Mouse (Mus musculus): ENCODE data around the gene S100a10.
"Not testable (repeated sequence)": the region's sequence is repeated elsewhere in the genome, so short reads cannot be mapped to it uniquely, and the experiment has no call there.

S100a10 gene

GRCm38 (mm10) chr3:93554981-93555877, at the start of gene S100a10:
Gene S100a10 (plus strand): TSS chr3:93555080.
- DNase-seq (ENCODE audit: low spot score) = peak; percentile 46

DNA sequence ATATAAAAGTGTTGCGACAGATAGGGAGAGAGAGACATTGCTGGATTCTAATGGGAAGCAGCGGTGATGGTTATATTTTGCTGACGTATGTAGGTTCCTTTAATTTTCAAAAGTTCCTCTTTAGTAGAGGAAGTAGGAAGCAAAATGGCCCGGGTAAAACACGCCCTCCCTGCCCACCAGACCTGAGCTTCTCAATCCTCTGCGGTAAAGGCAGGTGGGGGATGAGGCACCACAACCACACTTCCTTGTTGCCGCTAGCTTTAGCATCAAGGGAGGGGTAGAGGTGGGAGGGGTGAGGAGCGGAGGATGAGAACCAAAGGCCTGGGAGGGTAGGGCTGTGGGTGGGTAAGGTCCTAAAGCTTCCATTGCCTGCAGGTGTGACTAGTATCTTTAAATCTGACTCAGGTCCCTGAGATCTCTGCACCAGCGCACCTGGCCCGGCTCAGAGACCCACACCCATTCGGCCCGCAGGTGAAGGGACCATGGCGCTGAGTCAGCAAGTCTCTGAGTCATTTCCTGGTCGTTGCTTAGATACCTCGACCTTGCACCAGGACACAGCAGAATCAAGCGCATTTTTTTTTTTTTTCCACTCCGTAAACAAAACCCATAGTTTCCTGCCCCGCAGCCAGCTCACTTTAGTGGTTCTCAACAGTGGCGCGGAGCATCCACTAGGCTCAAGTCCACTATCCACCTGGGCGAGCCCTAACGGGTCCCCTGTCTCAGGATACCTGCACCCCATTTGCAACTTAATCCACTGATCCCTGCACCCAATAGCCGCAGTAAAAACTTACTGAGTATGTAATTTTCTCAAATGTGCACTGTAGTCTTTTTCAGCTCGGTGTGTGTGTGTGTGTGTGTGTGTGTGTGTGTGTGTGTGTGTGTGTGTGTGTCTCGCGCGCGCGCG, 48.7 kb upstream of the S100a10 start:
- no peak for DNase-seq (ENCODE audit: low spot score)

DNA sequence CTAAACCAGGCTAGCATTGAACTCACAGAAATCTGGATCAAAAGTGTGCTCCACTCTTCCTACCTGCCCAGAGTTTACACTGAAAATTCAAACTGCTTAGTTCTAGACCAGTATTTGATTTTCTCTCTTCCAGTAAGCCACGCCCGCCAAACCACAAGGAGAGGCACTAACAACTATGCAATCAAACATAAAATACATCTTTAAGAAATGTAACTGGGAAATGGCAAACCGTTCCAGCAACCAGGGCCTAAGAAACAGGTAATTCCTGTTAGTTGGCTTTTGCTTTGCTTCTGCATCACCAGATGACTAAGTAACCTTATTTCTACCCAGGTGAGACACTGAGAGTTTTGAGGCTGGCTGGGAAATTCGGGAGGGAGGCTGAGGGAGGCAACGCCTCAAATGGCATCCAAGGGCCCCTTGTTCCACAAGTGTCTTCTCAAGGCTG, 48.0 kb upstream of the S100a10 start:
- no peak for DNase-seq (ENCODE audit: low spot score)

- DNase-seq (ENCODE audit: low spot score) = no peak
Measured at GRCm38 (mm10) chr3:93509301-93509700, 45.6 kb upstream of the S100a10 start.

DNA sequence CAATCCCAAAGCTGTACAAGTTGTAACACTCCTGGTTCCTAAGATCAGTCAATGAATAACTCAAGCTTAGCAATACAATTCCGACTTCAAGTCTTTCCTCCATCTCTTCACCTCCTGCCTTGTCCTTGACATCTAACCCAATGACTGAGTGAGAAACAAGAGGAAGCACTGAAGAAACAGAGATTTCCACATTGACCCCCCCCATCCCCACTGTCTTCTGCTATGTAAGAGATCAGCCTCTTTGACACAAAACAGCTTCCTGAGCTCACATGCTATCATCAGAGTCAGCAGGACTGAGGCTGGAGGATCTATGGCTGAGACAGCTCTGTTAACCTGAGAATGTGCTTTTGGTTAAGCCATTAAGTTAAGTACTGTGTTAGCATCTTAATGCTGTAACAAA, 43.8 kb upstream of the S100a10 start:
- no peak for DNase-seq (ENCODE audit: low spot score)

GRCm38 (mm10) chr3:93511801-93512200, 43.1 kb upstream of the S100a10 start:
- no peak for DNase-seq (ENCODE audit: low spot score)

DNA sequence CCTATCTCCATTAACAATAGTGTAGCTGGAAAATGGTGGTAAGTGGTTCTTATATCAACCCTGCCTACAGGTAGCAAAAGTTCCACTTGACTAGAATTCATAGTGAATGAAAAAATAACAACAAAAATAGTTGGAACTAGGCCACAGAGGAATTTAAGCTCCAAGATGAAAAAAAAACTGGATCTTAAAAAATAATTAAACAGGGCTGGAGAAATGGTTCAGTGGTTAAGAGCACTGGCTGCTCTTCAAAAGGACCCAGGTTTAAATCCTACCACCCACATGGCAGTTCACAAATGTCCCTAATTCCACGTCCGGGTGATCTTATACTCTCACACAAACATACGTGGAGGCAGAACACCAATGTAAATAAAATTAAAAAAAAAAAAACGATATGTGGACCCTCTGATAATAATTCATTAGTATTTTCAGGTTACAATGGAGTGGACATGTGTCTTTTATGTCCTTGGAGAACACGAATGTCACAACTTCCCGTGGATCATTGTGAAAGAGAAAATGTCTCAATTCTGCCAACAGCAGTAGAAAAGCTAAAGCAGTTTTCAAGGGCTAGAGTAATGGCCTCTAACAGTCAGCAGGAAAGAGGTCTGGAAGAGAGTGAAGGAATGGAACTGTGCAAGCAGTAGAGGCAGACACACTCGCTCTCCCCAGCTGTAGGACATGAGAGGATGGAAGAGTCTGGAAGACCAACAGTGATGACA, 42.3 kb upstream of the S100a10 start:
- no peak for DNase-seq (ENCODE audit: low spot score)

DNA sequence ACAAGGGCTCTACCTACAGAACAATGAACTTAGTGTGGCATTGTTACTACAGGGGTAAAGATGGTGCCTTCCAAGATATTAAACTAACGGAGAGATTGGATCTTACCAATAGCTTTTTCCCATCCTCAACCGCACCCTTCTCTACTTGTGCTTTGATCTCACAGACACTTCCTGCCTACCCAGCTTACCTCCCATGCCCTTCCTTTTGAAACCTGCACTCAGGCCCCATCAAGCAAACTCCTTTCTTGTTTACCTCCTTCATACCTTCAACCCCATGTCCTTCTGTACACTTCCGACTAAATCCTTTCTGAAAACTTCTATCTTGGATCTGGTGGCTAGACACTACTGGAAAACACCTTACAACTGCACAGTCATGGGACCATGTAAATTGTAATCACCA, 40.3 kb upstream of the S100a10 start:
- DNase-seq (ENCODE audit: low spot score) = no peak

- no peak for DNase-seq (ENCODE audit: low spot score)
Measured at GRCm38 (mm10) chr3:93517343-93517742, 37.5 kb upstream of the S100a10 start.

DNA sequence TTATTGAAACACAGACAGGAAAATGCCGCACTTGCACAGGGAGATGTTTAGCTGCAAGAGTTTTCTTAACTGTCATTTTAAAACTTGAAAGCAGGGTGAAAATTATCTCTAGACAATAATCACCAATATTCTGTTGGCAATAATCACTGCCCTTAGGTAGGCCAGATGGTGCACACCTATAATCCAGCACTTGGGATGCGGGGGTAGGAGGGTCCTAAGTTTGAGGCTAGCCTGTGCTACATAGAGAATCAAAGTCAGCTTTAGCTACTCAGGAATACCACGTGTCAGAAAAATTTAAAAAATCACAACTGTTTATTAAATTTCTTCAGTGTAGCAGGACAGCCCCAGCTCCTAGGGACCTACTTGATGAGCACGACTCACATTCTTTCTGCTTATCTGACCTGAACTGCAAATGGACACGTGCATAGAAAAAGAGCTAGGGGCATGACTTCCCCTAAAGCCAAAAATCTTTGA, 35.0 kb upstream of the S100a10 start:
- DNase-seq (ENCODE audit: low spot score) = no peak

DNA sequence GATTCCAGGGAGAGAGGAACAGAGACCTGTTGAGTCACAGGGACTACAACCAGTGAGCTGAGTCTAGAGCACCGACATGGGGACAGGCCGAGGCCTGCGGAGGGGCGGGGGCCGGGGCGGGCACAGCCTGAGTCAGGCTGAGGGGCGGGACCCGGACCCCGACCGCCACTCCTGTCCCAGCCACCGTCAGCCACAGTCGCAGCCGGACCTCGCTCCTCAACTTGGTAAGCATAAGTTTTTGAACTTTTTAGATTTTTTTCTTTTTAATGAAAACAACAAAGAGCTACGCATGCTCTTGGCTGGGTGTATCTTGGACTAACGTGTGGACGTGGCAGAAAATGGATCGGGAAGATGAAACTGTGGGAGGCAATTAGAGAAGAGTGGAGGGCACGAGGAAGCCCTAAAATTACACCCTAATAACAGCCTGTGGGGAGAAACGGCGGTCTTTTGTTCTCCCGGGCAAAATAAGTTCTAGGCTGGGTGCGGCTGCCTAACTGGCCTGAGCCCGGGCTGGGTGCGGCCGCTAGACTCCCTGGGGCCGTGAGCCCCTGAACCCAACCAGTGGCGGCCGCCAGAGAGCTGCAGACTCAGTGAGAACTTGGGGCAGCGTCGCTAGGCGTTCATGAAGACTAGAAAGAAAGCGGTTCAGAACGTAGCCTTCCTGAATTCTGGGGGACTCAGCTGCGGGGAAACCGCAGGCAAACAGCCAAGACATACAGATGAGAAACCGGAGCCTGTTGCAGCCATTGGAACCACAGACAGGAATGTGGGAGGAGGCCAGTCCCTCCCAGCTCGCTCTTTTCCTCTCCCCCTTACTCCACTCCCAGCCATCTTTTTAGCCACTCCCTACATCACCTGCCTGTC, 34.3 kb upstream of the S100a10 start, which contains the start of gene S100a11:
Gene S100a11, plus strand, starts transcription at position 159 of the 864 bp plus-strand sequence.
- peak; percentile 42 for DNase-seq (ENCODE audit: low spot score)

DNA sequence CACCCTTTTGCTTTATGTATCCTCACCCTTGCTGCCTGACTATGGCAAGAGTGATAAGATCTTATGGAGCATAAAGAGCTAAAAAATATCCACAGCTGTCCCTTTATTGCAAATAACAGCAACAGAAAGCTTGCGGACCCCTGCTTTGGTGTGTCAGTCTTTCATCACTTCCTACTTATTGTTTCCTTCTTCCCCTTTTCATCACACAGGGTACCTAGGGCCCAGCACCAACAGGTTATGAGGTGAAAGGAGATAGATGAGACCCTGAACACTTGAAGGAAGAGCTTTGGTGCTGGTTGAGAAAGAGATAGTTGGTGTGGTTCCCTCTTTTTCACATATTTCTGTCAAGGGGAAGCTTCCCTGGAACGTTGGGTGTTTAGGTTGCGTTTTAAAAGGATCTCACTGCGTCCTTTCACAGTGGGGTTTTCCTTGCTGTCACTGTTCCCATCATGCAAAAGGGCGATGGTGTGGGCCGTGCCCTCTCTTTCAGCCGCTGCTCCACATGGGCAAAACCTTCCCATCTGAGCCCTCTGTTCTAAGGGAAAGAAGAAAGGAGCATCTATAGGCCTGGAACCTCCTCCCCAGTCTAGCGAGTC, 33.3 kb upstream of the S100a10 start:
- no peak for DNase-seq (ENCODE audit: low spot score)

GRCm38 (mm10) chr3:93522611-93523010, 32.3 kb upstream of the S100a10 start:
- DNase-seq (ENCODE audit: low spot score) = peak; percentile 29

- DNase-seq (ENCODE audit: low spot score) = no peak
Measured at GRCm38 (mm10) chr3:93527300-93527699, 27.6 kb upstream of the S100a10 start.

- DNase-seq (ENCODE audit: low spot score) = no peak
Measured at GRCm38 (mm10) chr3:93528807-93529206, 26.1 kb upstream of the S100a10 start.

DNA sequence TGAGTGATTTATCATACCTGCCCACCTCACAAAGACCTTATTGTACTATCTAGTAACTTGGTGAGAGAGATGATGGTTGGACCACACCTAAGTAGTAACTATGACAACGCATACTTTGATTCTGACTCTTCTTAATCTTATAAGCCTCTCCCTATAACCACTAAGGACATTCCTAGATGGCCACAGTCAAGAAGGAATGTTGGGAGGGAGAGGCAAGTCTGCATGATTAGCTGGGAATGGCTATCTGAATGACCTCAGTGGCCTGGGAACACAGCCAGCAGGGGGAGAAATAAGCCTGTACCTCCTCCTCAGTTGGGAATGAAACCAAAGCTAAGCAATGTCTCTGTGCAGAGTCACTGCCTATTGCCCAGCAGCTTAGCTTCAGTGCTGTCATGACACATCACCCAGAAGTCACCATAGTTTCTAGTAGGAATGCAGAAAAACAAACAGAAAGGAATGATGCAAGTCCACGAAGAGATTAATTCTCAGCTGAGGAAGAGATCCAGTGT, 17.8 kb upstream of the S100a10 start:
- no peak for DNase-seq (ENCODE audit: low spot score)

DNA sequence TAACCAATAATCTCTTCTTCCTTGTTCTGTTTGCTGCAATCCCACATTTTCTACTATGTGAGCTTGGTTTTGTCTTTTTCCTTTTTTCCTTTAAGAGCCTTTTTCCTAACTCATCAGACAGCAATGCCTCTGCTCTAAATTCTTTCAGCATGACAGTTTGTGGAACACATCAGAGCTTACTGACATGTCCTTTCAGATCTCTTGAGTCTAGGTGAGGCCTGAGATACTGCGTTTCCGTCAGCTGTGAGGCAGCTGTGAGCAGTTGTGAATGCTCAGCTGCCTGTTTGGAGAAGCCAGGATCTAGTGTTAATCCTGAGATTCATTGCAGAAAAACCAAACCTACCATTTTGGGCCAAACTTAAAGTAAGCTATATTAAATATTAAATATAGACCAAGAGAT, 16.4 kb upstream of the S100a10 start:
- no peak for DNase-seq (ENCODE audit: low spot score)

GRCm38 (mm10) chr3:93541501-93541900, 13.4 kb upstream of the S100a10 start:
- no peak for DNase-seq (ENCODE audit: low spot score)

GRCm38 (mm10) chr3:93544170-93544569, 10.7 kb upstream of the S100a10 start:
- DNase-seq (ENCODE audit: low spot score) = not testable (repeated sequence)

GRCm38 (mm10) chr3:93547099-93547648, 7.7 kb upstream of the S100a10 start:
- DNase-seq (ENCODE audit: low spot score) = peak; percentile 81
